Mouse (Mus musculus) hindbrain, postnatal 0 days (tissue): ENCODE measurements at regions not wholly inside any gene's neighbourhood (a gene's known extent, or its start where the extent isn't known, plus 50 kb on each side); places are given as distances from the start of the nearest gene placed in this dataset.

Experiments
- ATAC-seq: fragments of 200-750 bp; cut with Nextera tagmentation; 2 replicates; pipeline ENCODE4 v1.8.0; 2017; ENCODE audit warnings: mild to moderate bottlenecking, moderate TSS enrichment, moderate library complexity
- DNase-seq: peaks from one replicate; pipeline ENCODE4 v3.0.0-alpha.2; 2015; ENCODE audit warnings: low spot score
- H3K27ac ChIP-seq: fragments of 300-500 bp; sonication (generic); 2 replicates; pipeline ENCODE4 v1.5.1; 2014; ENCODE audit warnings: mild to moderate bottlenecking
- H3K27me3 ChIP-seq: fragments of 300-500 bp; sonication (generic); 2 replicates; pipeline ENCODE4 v1.6.1; 2014; ENCODE audit warnings: low read length, mixed read lengths; ENCODE audit not compliant: insufficient read depth
- H3K36me3 ChIP-seq: fragments of 300-500 bp; sonication (generic); 2 replicates; pipeline ENCODE4 v1.6.1; 2014; ENCODE audit warnings: low read length, mixed read lengths; ENCODE audit not compliant: insufficient read depth
- H3K4me1 ChIP-seq: fragments of 300-500 bp; sonication (generic); 2 replicates; pipeline ENCODE4 v1.6.1; 2014; ENCODE audit warnings: antibody characterized with exemption, low read length, mixed read lengths; ENCODE audit not compliant: insufficient read depth
- H3K4me2 ChIP-seq: fragments of 300-500 bp; sonication (generic); 2 replicates; pipeline ENCODE4 v1.6.1; 2014; ENCODE audit warnings: low read depth, mild to moderate bottlenecking, low read length, moderate library complexity, mixed read lengths
- H3K4me3 ChIP-seq: fragments of 300-500 bp; sonication (generic); 2 replicates; pipeline ENCODE4 v1.5.1; 2014; ENCODE audit warnings: low read length
- H3K9ac ChIP-seq: fragments of 300-500 bp; sonication (generic); replicated peaks from 2 replicates; pipeline ENCODE4 v1.6.1; 2014; ENCODE audit warnings: mild to moderate bottlenecking, low read length, moderate library complexity, mixed read lengths
- H3K9me3 ChIP-seq: fragments of 300-500 bp; sonication (generic); 2 replicates; pipeline ENCODE4 v1.6.1; 2016; ENCODE audit warnings: low read length, mixed read lengths
- CTCF ChIP-seq: IDR thresholded peaks from 2 replicates; pipeline ENCODE4 v1.5.1; 2016; ENCODE audit warnings: antibody characterized with exemption, control low read depth, low read depth
- WGBS: fragments of 180-500 bp; shearing (Covaris S2); extraction: QIAGEN DNeasy Blood & Tissue Kit; methylation state at CpG from one replicate; pipeline ENCODE4 v1.1.7; 2014; 5-methylcytosine and 5-hydroxymethylcytosine counted together

GRCm38 (mm10) chr6:104984144-104984543, 491.6 kb downstream of the Cntn6 start:
- no peak overlapping the region for H3K4me3 ChIP-seq
- no peak for DNase-seq
- 53% methylated on average over 1 of the region's 1 CpGs for WGBS

GRCm38 (mm10) chr6:104989863-104990262, 497.3 kb downstream of the Cntn6 start:
- no peak for ATAC-seq
- no peak for TF ChIP-seq CTCF
- Histone ChIP-seq H3K27ac (no peak overlapping the region), H3K36me3 (no peaks in the 10 kb centered on the region), H3K9me3 (no peaks in the 10 kb centered on the region), H3K4me2 (no peak overlapping the region), H3K4me1 (no peaks in the 10 kb centered on the region), H3K27me3 (no peaks in the 10 kb centered on the region), H3K4me3 (no peak overlapping the region), H3K9ac (no peak overlapping the region)
- no peak for DNase-seq
- 72% methylated on average over 4 of the region's 4 CpGs for WGBS

More at GRCm38 (mm10) chr6:104984144-104984543, 491.6 kb downstream of the Cntn6 start:
- Histone ChIP-seq H3K27me3 (no peaks in the 10 kb centered on the region), H3K9me3 (no peaks in the 10 kb centered on the region), H3K4me2 (no peak overlapping the region), H3K36me3 (no peaks in the 10 kb centered on the region), H3K27ac (no peak overlapping the region), H3K9ac (no peak overlapping the region), H3K4me1 (no peaks in the 10 kb centered on the region)
- ATAC-seq, result no peak
- no peak for TF ChIP-seq CTCF

GRCm38 (mm10) chr6:104990366-104990765, 497.8 kb downstream of the Cntn6 start:
- TF ChIP-seq CTCF, result no peak
- no peaks in the 10 kb centered on the region for H3K9me3 ChIP-seq
- no peak for DNase-seq
- H3K27ac ChIP-seq, result no peak overlapping the region
- no peak overlapping the region for H3K4me3 ChIP-seq
- no peak overlapping the region for H3K9ac ChIP-seq
- no peaks in the 10 kb centered on the region for H3K36me3 ChIP-seq
- ATAC-seq, result no peak
- no peaks in the 10 kb centered on the region for H3K4me1 ChIP-seq
- no peaks in the 10 kb centered on the region for H3K27me3 ChIP-seq
- WGBS, result 82% methylated on average over 2 of the region's 2 CpGs
- H3K4me2 ChIP-seq, result no peak overlapping the region

GRCm38 (mm10) chr6:104999601-105000000, 507.0 kb downstream of the Cntn6 start:
- no peaks in the 10 kb centered on the region for H3K9me3 ChIP-seq
- no peak for TF ChIP-seq CTCF
- H3K4me2 ChIP-seq, result no peak overlapping the region
- no peaks in the 10 kb centered on the region for H3K27me3 ChIP-seq
- no peaks in the 10 kb centered on the region for H3K4me1 ChIP-seq
- H3K36me3 ChIP-seq, result no peaks in the 10 kb centered on the region
- H3K9ac ChIP-seq, result no peak overlapping the region
- ATAC-seq, result no peak
- WGBS, result 82% methylated on average over 1 of the region's 1 CpGs
- H3K4me3 ChIP-seq, result no peak overlapping the region
- H3K27ac ChIP-seq, result no peak overlapping the region
- no peak for DNase-seq

GRCm38 (mm10) chr6:105020672-105021071, 528.1 kb downstream of the Cntn6 start:
- Histone ChIP-seq H3K27me3 (no peaks in the 10 kb centered on the region), H3K27ac (no peak overlapping the region), H3K4me1 (no peaks in the 10 kb centered on the region), H3K9ac (no peak overlapping the region), H3K9me3 (no peaks in the 10 kb centered on the region), H3K4me3 (no peak overlapping the region), H3K4me2 (no peak overlapping the region), H3K36me3 (no peaks in the 10 kb centered on the region)
- TF ChIP-seq CTCF, result no peak
- ATAC-seq, result no peak
- DNase-seq, result no peak
- 74% methylated on average over 4 of the region's 4 CpGs for WGBS

- WGBS, result 53% methylated on average over 4 of the region's 4 CpGs
- Histone ChIP-seq H3K27ac (no peak overlapping the region), H3K36me3 (no peaks in the 10 kb centered on the region)
Observed at GRCm38 (mm10) chr6:105021174-105021573, 528.6 kb downstream of the Cntn6 start.

GRCm38 (mm10) chr6:105066146-105066545, 573.6 kb downstream of the Cntn6 start:
- no peak overlapping the region for H3K4me2 ChIP-seq
- peak; percentile 18 for DNase-seq
- H3K9ac ChIP-seq, result no peak overlapping the region
- TF ChIP-seq CTCF, result no peak
- no peak overlapping the region for H3K27ac ChIP-seq
- H3K36me3 ChIP-seq, result no peaks in the 10 kb centered on the region
- H3K9me3 ChIP-seq, result no peaks in the 10 kb centered on the region
- H3K27me3 ChIP-seq, result no peaks in the 10 kb centered on the region
- 52% methylated on average over 2 of the region's 2 CpGs for WGBS
- H3K4me1 ChIP-seq, result no peaks in the 10 kb centered on the region
- no peak for ATAC-seq
- no peak overlapping the region for H3K4me3 ChIP-seq

More at GRCm38 (mm10) chr6:105021174-105021573, 528.6 kb downstream of the Cntn6 start:
- DNase-seq, result peak; percentile 3
- Histone ChIP-seq H3K4me2 (no peak overlapping the region), H3K4me1 (no peaks in the 10 kb centered on the region), H3K27me3 (no peaks in the 10 kb centered on the region), H3K9ac (no peak overlapping the region), H3K4me3 (no peak overlapping the region), H3K9me3 (no peaks in the 10 kb centered on the region)
- ATAC-seq, result no peak
- TF ChIP-seq CTCF, result no peak
